Mouse (Mus musculus): ENCODE measurements around the gene Chic2.

Gene Chic2

DNA sequence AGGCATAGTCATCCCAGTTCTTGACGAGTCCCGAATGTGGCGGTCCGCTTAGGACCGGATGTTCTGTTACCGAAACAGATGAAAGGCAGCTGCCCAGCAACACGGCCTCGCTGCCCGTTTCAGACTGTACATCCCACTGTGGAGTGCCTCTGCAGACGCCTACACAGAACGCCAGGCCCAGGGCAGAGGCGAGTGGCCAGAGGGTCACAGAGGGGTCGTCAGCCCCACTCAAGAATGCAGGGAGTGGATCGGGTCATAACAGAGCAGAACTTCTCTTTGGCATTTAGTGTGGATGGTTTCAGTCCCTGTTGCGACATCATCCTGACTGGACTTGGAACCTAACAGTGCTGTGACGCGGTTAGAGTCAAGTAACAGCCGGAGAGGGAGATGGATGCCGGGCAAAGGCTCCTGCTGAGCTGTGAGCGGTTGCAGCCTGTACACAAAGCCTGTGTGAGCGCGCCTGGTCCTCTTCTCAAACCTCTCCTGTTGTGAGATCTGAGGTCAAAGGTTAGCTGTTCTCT, 70.5 kb downstream of the Chic2 start:
- no peak for DNase-seq

DNA sequence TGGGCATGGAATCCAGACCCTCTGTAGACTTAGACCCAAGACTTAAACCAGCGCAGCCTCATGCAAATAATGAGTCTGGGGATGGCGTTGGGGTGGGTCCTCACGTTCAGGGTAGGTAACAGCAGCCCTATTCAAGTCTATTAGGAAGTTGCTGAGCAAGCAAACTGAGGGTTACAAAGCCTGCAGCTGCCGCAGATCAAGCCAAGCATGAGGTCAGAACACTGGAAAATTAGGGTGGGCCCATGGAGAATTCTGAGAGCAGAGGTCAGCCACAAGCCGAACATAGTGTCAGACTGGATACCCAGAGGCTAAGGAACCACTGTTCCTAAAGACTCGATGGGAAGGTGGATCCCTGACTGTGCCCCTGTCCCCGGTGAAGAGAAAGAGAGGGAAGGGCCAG, 73.2 kb downstream of the Chic2 start:
- no peak for DNase-seq

DNA sequence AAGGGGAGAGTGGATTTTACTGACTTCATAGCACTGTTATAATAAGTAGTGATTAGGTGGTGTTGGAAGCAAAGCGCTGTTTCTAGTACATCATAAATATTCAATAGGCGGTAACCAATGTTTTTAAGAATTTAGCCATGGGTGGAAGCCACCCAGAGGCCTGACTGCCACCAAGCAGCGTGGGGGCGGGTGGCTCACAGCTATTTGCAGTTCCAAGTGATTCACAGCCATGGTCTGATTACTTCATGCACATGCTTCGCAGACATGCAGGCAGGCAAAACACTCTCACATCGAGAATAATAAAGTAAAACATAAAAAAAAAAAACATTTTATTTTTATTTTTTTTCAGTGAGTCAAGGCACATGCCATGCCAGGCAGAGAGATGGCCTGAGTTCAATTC, 75.2 kb downstream of the Chic2 start:
- DNase-seq, result no peak

DNA sequence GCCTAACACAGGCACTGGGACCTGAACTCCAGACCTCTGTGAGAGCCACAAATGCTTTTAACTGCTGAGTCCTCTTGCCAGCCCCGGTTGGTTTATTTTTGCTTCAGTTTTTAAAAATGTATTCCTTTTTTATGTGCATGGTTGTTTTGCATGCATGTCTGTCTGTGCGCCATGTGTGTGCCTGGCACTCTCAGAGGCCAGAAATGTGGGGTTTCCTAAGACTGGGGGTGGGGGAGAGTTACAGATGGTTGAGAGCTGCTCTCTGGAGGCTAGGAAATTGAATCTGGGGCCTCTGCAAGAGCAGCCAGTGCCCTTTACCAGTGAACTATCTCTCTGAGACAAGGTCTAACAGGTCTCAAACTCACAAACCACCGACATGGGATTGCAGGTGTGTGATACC, 76.7 kb downstream of the Chic2 start:
- no peak for DNase-seq

DNA sequence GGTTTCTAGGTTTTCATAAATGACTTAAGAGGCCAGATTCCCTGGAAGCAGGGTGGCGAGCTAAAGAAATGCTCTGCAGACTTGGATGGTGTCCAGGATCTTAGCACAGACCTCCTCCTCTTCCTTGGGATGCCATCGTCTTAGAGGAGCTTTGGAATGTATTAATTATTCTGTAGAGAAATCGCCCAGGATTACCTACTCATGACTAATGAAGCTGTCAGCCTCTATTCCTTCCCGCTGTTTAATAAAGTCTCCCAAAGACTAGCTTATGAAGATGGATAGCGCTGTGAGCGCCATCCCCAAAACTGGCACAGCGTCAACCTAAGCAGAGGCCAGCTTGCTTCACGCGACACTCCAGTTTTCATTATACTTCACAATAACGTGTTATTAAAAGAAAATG, 77.7 kb downstream of the Chic2 start:
- DNase-seq, result no peak

DNA sequence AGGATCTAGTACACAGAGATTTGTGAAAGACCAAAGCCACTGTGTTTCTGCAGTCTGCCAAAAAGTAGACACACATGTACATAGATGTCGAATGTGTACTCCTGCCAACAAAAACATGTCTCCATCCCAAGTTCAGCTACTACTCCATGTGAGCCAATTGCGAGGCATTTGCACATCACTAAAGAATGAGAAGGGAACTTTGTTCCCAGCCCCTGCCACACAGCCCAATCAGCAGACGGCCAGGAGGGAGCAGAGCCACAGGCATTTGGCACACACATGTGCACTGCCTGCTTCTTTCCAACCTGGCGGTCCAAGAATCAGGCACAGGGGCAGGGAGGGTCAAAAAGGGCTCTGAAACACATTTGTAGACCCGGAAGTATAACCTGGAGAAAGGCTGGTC, 81.8 kb downstream of the Chic2 start:
- DNase-seq, result no peak

DNA sequence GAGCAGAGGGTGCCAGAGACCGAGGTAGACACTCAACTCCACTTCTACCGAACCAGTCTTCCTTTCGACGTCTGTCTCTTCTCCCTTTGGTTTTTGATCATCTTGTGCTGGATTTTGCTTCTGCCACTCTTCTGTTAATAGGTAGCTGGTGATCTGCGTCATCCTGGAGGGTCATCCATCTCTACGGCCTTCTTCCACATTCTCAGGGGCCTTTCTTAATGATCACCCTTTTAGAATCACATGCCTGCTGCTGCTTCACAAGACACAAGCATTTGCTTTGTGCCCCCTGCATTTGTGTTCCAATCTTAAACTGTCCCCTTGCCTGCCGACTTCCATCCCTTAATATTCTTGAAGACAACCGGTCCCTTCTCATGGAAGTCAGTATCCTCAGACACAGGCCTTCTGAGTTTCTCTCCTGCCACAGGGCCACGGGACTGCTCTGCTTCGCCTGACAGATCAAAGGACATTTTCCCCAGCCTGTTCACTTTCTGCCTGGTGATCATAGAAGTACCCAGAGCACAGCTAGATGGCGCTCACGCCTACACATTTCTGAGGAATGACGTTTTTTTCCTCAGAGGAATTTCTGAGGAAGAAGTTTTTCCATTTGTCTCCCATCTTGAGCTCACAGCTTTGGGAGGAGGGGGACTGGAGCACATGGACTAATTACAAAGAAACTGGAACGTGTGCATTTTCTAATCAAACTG, 83.6 kb downstream of the Chic2 start:
- peak; percentile 38 for DNase-seq

DNA sequence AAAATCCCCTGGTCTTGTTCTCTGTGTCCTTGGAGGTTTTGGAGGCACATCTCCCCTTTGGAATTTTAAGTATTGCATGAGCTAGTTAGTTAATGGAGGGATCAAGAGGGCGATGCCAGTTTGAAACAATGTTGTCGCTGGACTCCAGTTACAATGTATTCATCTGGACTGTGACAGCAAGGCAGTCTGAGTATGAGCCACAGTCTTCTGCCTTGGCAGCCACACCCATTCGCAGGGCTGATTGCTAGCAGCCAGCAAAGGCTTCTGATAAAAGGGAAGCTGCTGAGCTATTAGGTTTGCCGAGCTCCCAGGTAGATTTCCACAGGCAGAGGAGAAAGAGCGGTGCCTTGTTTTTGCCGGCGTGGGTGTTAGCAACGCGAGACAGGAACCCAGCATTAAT, 84.3 kb downstream of the Chic2 start:
- no peak for DNase-seq

DNA sequence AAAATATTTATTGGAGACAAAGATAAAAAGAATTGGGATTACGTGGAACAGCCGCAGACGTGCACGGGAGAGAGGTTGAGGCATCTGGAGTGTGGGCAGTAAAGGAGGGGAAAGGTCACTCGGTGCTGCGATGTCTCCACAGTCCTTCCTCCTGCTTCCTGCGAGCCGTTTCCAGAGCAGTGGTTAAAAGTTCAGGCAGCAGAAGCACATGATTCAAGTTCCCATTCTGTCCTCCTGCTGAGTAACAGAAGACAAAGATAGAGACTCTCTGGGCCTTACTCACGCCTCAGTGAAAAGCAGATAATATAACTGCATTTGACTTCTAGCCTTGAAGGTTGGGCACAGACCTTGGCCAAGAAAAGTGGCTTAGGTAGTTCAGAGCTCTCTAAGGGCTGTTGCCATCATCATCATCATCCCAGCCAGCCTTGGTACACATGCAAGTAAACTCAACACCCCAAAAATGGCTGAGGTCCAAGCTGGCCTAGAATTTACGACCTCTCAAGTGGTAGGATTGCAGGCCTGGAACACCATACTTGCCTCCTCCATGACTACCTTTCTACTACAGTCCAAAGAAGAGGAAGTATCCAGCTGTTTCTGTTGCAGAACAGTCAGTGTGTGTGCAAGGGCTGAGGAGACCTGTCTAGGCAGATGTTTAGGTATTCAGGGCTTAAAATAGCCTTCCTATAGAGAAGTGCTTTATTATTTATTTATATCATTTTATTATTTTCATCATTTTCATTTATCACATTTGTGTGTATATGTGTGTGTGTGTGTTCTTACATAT, 87.1 kb downstream of the Chic2 start:
- no peak for DNase-seq

DNA sequence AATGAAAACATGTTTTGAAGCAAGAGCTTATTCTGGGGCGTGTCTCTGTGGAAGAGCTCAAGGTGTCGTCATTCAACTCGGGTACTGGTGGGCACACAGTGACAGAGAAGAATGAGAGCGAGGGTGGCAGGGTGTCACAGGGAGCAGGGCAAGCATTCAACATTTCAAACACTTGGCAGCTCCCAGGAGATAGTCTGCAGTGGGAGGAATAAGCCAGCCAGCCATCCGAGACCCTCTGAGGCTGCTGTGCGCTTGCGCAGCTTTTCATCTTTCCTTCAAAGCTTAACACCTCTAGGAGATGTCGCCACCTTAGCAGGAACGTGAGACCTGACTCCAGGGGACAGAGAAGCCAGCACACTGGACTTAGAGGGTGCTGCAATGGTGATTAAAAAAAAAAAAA, 88.2 kb downstream of the Chic2 start:
- DNase-seq, result no peak

DNA sequence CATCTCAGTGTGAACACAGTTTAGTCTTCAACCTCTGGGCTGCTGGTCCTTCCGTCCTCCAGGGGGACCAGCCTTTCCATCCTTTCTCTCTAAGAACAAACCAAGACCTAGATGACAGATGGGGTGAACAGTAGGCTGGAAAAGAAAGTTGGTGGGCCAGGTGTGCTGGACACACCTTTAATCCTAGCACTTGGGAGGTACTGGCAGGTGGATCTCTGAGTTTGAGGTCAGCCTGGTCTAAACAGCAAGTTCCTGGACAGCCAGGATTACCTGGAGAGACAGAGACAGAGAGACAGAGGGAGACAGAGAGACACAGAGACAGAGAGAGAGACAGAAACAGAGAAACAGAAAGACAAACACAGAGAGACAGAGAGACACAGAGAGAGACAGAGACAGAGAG, 89.0 kb downstream of the Chic2 start:
- DNase-seq, result no peak

DNA sequence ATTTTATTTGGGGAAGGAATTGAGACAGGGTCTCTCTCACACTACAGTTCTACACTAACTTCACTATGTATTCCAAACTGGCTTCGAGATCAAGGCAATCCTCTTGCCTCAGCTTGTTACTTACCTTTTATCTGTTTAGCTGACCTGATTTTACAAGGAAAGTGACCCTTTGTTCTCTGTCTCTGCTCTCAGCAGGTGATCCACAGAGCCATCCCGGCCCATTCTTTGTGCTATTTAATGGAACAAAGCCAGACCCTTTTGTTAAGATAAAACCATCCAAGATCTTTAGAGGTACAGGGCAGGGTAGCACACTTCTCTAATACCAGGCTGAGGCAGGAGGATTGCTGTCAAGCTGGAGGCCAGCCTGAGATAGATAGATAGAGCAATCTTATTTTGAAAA, 91.6 kb downstream of the Chic2 start:
- no peak for DNase-seq

DNA sequence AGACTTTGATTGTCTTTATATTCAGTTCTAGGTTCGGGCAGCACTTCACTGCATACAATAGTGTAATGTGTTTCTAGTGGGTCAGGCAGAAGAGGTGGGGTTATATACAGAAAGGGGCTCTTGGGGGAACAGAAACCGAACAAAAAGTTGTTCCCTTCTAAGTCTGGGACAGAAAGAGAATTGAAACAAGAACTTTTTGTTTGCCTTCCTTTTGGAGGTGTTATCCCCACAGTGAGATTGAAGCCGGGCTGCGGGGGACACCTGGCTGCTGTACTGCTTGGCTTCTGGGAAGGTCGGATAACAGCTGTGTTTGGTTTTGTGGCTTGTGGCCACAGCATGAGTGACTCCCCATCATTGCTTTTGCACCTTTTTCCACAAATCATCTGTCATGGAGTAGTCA, 93.2 kb downstream of the Chic2 start:
- DNase-seq, result no peak

DNA sequence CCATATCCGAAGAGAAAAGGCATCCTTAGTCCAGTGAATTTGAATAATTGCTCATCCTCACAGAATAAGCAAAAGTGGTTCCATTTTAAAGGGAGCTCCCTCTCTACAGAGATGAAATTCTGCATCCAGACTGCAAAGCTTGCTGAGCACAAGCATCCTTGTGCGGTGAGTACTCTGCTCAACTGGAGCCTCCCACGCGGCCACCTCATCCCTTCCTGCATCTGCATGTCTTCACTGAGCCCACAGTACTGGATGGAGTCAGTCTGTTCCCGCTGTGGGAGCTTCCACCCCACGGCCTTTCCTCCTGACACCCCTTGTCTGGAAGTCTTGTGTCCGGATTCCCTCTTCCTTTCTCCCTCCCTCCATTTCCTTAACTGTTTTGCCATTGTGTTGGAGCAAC, 95.3 kb downstream of the Chic2 start:
- no peak for DNase-seq

DNA sequence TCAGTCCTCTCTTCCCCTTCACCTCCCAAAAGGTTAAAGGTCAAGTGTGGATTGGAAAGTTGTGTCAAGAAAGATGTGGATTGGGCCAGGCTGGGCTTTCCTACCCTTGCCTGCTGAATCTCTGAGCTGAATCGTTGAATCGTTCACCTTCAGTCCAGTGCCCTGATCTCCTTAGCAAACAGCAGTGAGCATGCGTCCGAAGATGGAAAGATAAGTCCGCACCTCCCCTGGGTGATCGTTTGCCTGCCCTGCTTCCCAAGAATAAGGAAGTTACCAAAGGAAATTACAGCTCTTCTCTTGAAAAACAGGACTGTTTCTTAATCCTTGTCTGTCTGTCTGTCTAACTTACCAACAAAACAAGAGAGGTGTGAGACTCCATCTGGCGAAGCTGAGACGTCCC, 96.1 kb downstream of the Chic2 start:
- no peak for DNase-seq

Measured in cerebellum, adult 8-10 months (tissue).